Mouse (Mus musculus): ENCODE results near the gene Slc37a1.

DNA sequence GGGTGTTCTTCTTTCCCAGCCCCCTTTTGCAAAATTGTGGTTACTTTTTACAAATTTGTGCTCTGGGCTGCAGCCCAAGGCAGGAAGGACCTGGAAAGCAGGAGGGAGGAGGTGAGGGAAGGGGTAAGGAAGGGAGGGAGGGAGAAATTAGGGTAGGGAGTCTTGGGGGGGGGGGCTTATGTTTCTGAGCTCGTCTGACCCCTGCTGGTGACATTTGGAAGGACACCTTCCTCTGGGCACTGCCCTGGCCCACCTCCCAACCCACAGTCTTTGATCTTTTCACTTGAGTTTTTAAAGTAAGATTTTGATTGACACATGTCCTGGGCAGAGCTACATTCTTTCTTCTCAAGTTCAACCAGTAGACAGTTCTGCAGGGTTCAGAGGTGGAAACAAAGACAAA is 43.8 kb upstream of the Slc37a1 start:
- TF ChIP-seq CTCF (IDR thresholded peaks at IDR 0.05; ENCODE audit: low read depth, low read length) (peak; percentile 62), POLR2A (IDR thresholded peaks at IDR 0.05; ENCODE audit: extremely low read depth, insufficient read depth, low read length) (no peak)
